Mouse (Mus musculus): Measurements from ENCODE around the gene A1bg. TPM values are rescaled to one million over a fixed set of nuclear protein-coding genes. Genes with fewer than 3 reads are reported as not detected.

A1bg gene
- polyA plus RNA-seq, 1 experiment from 2014 or later: 0.09 TPM

Other genes starting within 250 kb of the A1bg start
- 11.8 and 15.8 TPM in 2 replicates for gene Fam84b, start 69.2 kb downstream of the A1bg start, polyA plus RNA-seq (2014; fragmentation: Nextera tagmentation; extraction: Ambion mirVana)